In the genomic region with DNA sequence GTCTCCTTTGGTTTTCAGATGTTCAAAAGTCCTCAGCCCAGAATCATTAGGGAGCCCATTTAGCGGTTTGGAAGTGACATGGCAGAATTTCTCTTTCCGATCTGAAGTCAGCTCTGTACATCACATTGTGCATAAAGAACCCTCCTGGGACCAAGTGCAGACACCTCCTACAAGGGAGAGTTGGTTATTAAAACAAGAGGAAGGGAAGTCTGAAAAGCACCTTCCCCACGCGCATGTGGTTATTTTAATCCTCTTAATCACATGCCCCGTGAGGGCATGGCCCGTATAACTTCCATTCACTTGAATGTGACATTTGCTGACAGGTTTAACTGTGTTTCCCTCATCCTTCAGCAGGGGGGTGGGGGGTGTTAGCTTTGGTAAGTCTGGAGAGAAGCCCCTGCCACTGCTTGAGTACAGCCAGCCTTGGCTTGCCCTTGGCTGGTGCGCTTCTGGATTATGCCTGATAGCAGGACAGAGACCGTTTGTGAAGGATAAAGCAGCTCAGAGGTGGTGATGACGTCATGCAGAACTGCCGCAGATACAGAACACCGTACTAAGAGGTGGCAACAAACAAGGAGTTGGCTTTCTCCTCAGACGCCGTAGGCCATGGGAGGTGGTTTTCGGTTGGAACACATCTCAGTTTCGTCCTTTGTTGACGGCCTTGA, we compare ENCODE assay signal across 16 mouse cellular contexts. TPM values are rescaled to one million over a fixed set of nuclear protein-coding genes. Genes with fewer than 3 reads are reported as not detected.
DNase-seq lines count a peak whose midpoint lies in the region; ATAC-seq lines count a peak whose summit lies in the region.
"Had no signal": no experiment of that assay in that cellular context is flagged by ENCODE, and none has a peak within 500 bp of the region (broad histone marks: within the 10 kb centered on the region; RNA-seq: fewer than 3 reads in every experiment).

No protein-coding gene starts in this region.

- no peak overlapping the region for H3K4me2 ChIP-seq in forebrain, embryonic 11.5 days (ENCODE audit: low read depth, low read length, severe bottlenecking)
- no peak overlapping the region for H3K4me2 ChIP-seq in neural tube, embryonic 13.5 days
- H3K4me2 ChIP-seq in neural tube, embryonic 15.5 days, result no peak overlapping the region
- no peak overlapping the region for H3K4me2 ChIP-seq in hindbrain, embryonic 15.5 days
- no peak overlapping the region for H3K4me2 ChIP-seq in liver, embryonic 12.5 days
- H3K4me2 ChIP-seq: embryonic facial prominence, embryonic 15.5 days had no signal

- WGBS in forebrain, embryonic 11.5 days, result 57% methylated on average over 16 of the region's 16 CpGs
- WGBS in forebrain, embryonic 10.5 days, result 72% methylated on average over 16 of the region's 16 CpGs
- 75% methylated on average over 16 of the region's 16 CpGs for WGBS in neural tube, embryonic 13.5 days
- WGBS in neural tube, embryonic 15.5 days, result 75% methylated on average over 16 of the region's 16 CpGs
- 70% methylated on average over 16 of the region's 16 CpGs for WGBS in hindbrain, embryonic 15.5 days
- 65% methylated on average over 16 of the region's 16 CpGs for WGBS in liver, embryonic 12.5 days (ENCODE audit: insufficient replicate concordance)

- H3K4me3 ChIP-seq in forebrain, embryonic 11.5 days (ENCODE audit: low read depth, low read length), result no peak overlapping the region
- no peak overlapping the region for H3K4me3 ChIP-seq in forebrain, embryonic 10.5 days
- no peak overlapping the region for H3K4me3 ChIP-seq in neural tube, embryonic 13.5 days
- no peak overlapping the region for H3K4me3 ChIP-seq in neural tube, embryonic 15.5 days (replicated peaks)
- no peak overlapping the region for H3K4me3 ChIP-seq in hindbrain, embryonic 15.5 days
- no peak overlapping the region for H3K4me3 ChIP-seq in liver, embryonic 12.5 days
- H3K4me3 ChIP-seq: embryonic facial prominence, embryonic 15.5 days had no signal

- no peaks in the 10 kb centered on the region for H3K9me3 ChIP-seq in forebrain, embryonic 11.5 days (ENCODE audit: control insufficient read depth, low read length)
- H3K9me3 ChIP-seq in forebrain, embryonic 10.5 days, result no peaks in the 10 kb centered on the region
- no peaks in the 10 kb centered on the region for H3K9me3 ChIP-seq in neural tube, embryonic 13.5 days
- H3K9me3 ChIP-seq in neural tube, embryonic 15.5 days (replicated peaks), result no peaks in the 10 kb centered on the region
- H3K9me3 ChIP-seq in hindbrain, embryonic 15.5 days, result no peaks in the 10 kb centered on the region
- 0 out of 2 replicates have a peak, but pooled peaks cover 3% of the 10 kb centered on the region for H3K9me3 ChIP-seq in liver, embryonic 12.5 days (replicated peaks)
- H3K9me3 ChIP-seq: embryonic facial prominence, embryonic 15.5 days had no signal

- H3K27ac ChIP-seq in forebrain, embryonic 11.5 days (ENCODE audit: low read depth, low read length), result no peak overlapping the region
- H3K27ac ChIP-seq in forebrain, embryonic 10.5 days, result no peak overlapping the region
- H3K27ac ChIP-seq in neural tube, embryonic 13.5 days (replicated peaks), result no peak overlapping the region; the same call in 1 of the 2 replicates
- H3K27ac ChIP-seq in neural tube, embryonic 15.5 days (replicated peaks), result no peak overlapping the region
- H3K27ac ChIP-seq in hindbrain, embryonic 15.5 days (replicated peaks), result 0 out of 2 replicates have a peak overlapping the region, but pooled peaks have one; percentile 39
- H3K27ac ChIP-seq in liver, embryonic 12.5 days, result no peak overlapping the region
- H3K27ac ChIP-seq: embryonic facial prominence, embryonic 15.5 days; kidney, postnatal 0 days had no signal

- no peak for DNase-seq in forebrain, embryonic 11.5 days (ENCODE audit: low spot score)
- DNase-seq in forebrain, embryonic 10.5 days (ENCODE audit: extremely low spot score, low spot score), result no peak
- DNase-seq in retina, embryonic 14.5 days (ENCODE audit: low spot score), result peak; percentile 24
- DNase-seq: adrenal gland, adult 8-10 months; cerebellum, postnatal 36 days; thymus, adult 18-20 months had no signal

- no peaks in the 10 kb centered on the region for H3K36me3 ChIP-seq in forebrain, embryonic 11.5 days (ENCODE audit: control insufficient read depth, insufficient read depth, low read length)
- no peaks in the 10 kb centered on the region for H3K36me3 ChIP-seq in forebrain, embryonic 10.5 days (replicated peaks)
- H3K36me3 ChIP-seq in neural tube, embryonic 13.5 days, result no peaks in the 10 kb centered on the region
- no peaks in the 10 kb centered on the region for H3K36me3 ChIP-seq in neural tube, embryonic 15.5 days
- H3K36me3 ChIP-seq in hindbrain, embryonic 15.5 days, result no peaks in the 10 kb centered on the region
- H3K36me3 ChIP-seq in liver, embryonic 12.5 days, result no peaks in the 10 kb centered on the region
- H3K36me3 ChIP-seq: embryonic facial prominence, embryonic 15.5 days had no signal

- peak; percentile 71 for ATAC-seq in forebrain, embryonic 11.5 days (replicated peaks; ENCODE audit: low FRiP score)
- ATAC-seq in neural tube, embryonic 13.5 days (ENCODE audit: low read depth), result 0 out of 2 replicates have a peak, but pooled peaks have one; percentile 32
- ATAC-seq in neural tube, embryonic 15.5 days (ENCODE audit: low FRiP score), result no peak
- no peak for ATAC-seq in hindbrain, embryonic 15.5 days (ENCODE audit: low FRiP score, low read depth)
- ATAC-seq in granulocyte monocyte progenitor cell, adult 5-6 weeks (replicated peaks; ENCODE audit: poor library complexity, severe bottlenecking), result no peak
- ATAC-seq in liver, embryonic 12.5 days, result no peak
- ATAC-seq: inflammation-experienced regulatory T-cells, adult 6 months had no signal

- no peaks in the 10 kb centered on the region for H3K27me3 ChIP-seq in forebrain, embryonic 11.5 days (ENCODE audit: control insufficient read depth, insufficient read depth, low read length)
- no peaks in the 10 kb centered on the region for H3K27me3 ChIP-seq in forebrain, embryonic 10.5 days (ENCODE audit: poor library complexity, severe bottlenecking)
- H3K27me3 ChIP-seq in neural tube, embryonic 13.5 days, result no peaks in the 10 kb centered on the region; the same call in 1 of the 2 replicates
- H3K27me3 ChIP-seq in neural tube, embryonic 15.5 days (replicated peaks), result no peaks in the 10 kb centered on the region
- no peaks in the 10 kb centered on the region for H3K27me3 ChIP-seq in hindbrain, embryonic 15.5 days
- no peaks in the 10 kb centered on the region for H3K27me3 ChIP-seq in liver, embryonic 12.5 days (replicated peaks)
- H3K27me3 ChIP-seq: embryonic facial prominence, embryonic 15.5 days had no signal

- H3K9ac ChIP-seq in forebrain, embryonic 11.5 days (ENCODE audit: low read length), result no peak overlapping the region
- no peak overlapping the region for H3K9ac ChIP-seq in neural tube, embryonic 13.5 days
- no peak overlapping the region for H3K9ac ChIP-seq in neural tube, embryonic 15.5 days (replicated peaks)
- H3K9ac ChIP-seq in hindbrain, embryonic 15.5 days, result no peak overlapping the region
- no peak overlapping the region for H3K9ac ChIP-seq in liver, embryonic 12.5 days
- H3K9ac ChIP-seq: embryonic facial prominence, embryonic 15.5 days had no signal

- H3K4me1 ChIP-seq in forebrain, embryonic 11.5 days (replicated peaks; ENCODE audit: control insufficient read depth, insufficient read depth, low read length), result peaks cover 9% of the 10 kb centered on the region; the same call in 1 of the 2 replicates
- peaks cover 22% of the 10 kb centered on the region for H3K4me1 ChIP-seq in forebrain, embryonic 10.5 days
- peaks cover 9% of the 10 kb centered on the region for H3K4me1 ChIP-seq in neural tube, embryonic 13.5 days (replicated peaks)
- H3K4me1 ChIP-seq in neural tube, embryonic 15.5 days, result peaks cover 5% of the 10 kb centered on the region; the same call in 1 of the 2 replicates
- peaks cover 16% of the 10 kb centered on the region for H3K4me1 ChIP-seq in hindbrain, embryonic 15.5 days (replicated peaks)
- no peaks in the 10 kb centered on the region for H3K4me1 ChIP-seq in liver, embryonic 12.5 days
- H3K4me1 ChIP-seq: embryonic facial prominence, embryonic 15.5 days had no signal

RNA-seq across cellular contexts. Expression of gene Pcdh8, which starts 51.5 kb away (rescaled TPM):
- 11.4 and 13.7 TPM in 2 replicates for polyA plus RNA-seq in forebrain, embryonic 11.5 days (2014; fragmentation: Nextera tagmentation; extraction: Ambion mirVana)
- polyA plus RNA-seq in forebrain, embryonic 10.5 days (2016; fragmentation: Nextera tagmentation; extraction: Ambion mirVana), result 3.7 and 4.1 TPM in 2 replicates
- polyA plus RNA-seq in neural tube, embryonic 13.5 days (2015; fragmentation: Nextera tagmentation; extraction: Ambion mirVana), result 31.5 and 33.6 TPM in 2 replicates
- 33.1 and 43.4 TPM in 2 replicates for polyA plus RNA-seq in neural tube, embryonic 15.5 days (2015; fragmentation: Nextera tagmentation; extraction: Ambion mirVana)
- polyA plus RNA-seq in hindbrain, embryonic 15.5 days (2015; fragmentation: Nextera tagmentation; extraction: Ambion mirVana), result 54.6 and 58.9 TPM in 2 replicates
- not detected in 2 replicates for total RNA-seq in granulocyte monocyte progenitor cell, adult 5-6 weeks (2014; fragmentation: Nextera tagmentation)
- not detected in 2 replicates for total RNA-seq in granulocyte monocyte progenitor cell, adult 5-6 weeks (2017)
- polyA plus RNA-seq in liver, embryonic 12.5 days (2016; fragmentation: Nextera tagmentation; extraction: Ambion mirVana), result 0.04 TPM in 1 of 2 replicates, not detected in the other
- total RNA-seq: megakaryocyte progenitor cell, adult 5-6 weeks had no signal
- polyA plus RNA-seq: inflammation-experienced regulatory T-cells, adult 6 months; liver, embryonic 16.5 days had no signal

Comparison
In these comparisons a context has a peak if more than half of its experiments do, and no peak if none do; other contexts are left out.
1. ATAC-seq: peak in forebrain, embryonic 11.5 days (single experiment) and neural tube, embryonic 13.5 days (single experiment); none in neural tube, embryonic 15.5 days (single experiment), hindbrain, embryonic 15.5 days (single experiment), granulocyte monocyte progenitor cell, adult 5-6 weeks (single experiment) and liver, embryonic 12.5 days (single experiment).